Mouse (Mus musculus): ENCODE results near the gene Gm21983.

Gene Gm21983

GRCm38 (mm10) chr7:27184964-27185363 is 4.1 kb upstream of the Gm21983 start:
- DNase-seq, result peak; percentile 49

GRCm38 (mm10) chr7:27182498-27182897 is 1.6 kb upstream of the Gm21983 start:
- no peak for DNase-seq

GRCm38 (mm10) chr7:27180036-27180435 is 850 bp downstream of the Gm21983 start:
- no peak for DNase-seq

- no peak for DNase-seq
These were observed 1.5 kb downstream of the Gm21983 start for GRCm38 (mm10) chr7:27179217-27179918.

- peak; percentile 98 for DNase-seq
These were observed 2.3 kb downstream of the Gm21983 start, which contains the start of gene Rab4b for GRCm38 (mm10) chr7:27178324-27179216. Rab4b (minus strand) TSS chr7:27178896.

GRCm38 (mm10) chr7:27177942-27178323 is 3.0 kb downstream of the Gm21983 start:
- DNase-seq, result no peak

- DNase-seq, result no peak
These were observed 6.0 kb downstream of the Gm21983 start for GRCm38 (mm10) chr7:27174896-27175295.

- no peak for DNase-seq
These were observed 6.4 kb downstream of the Gm21983 start for GRCm38 (mm10) chr7:27174496-27174895.

GRCm38 (mm10) chr7:27170981-27171380 is 9.9 kb downstream of the Gm21983 start:
- DNase-seq, result no peak

- DNase-seq, result no peak
These were observed 12.5 kb downstream of the Gm21983 start for GRCm38 (mm10) chr7:27168371-27168770.

GRCm38 (mm10) chr7:27167475-27168094 is 13.3 kb downstream of the Gm21983 start:
- no peak for DNase-seq

GRCm38 (mm10) chr7:27166614-27167474 is 14.0 kb downstream of the Gm21983 start, which contains the start of gene Egln2:
Egln2 (minus strand) TSS chr7:27166802.
- DNase-seq, result peak; percentile 95

- DNase-seq, result peak; percentile 92
These were observed 14.7 kb downstream of the Gm21983 start for GRCm38 (mm10) chr7:27166229-27166613.

- DNase-seq, result no peak
These were observed 15.2 kb downstream of the Gm21983 start for GRCm38 (mm10) chr7:27165696-27166095.

- DNase-seq, result no peak
These were observed 15.8 kb downstream of the Gm21983 start for GRCm38 (mm10) chr7:27165007-27165655.

- no peak for DNase-seq
These were observed 16.6 kb downstream of the Gm21983 start for GRCm38 (mm10) chr7:27164112-27164947.

GRCm38 (mm10) chr7:27163450-27163805 is 17.5 kb downstream of the Gm21983 start:
- DNase-seq, result no peak

- DNase-seq, result no peak
These were observed 18.0 kb downstream of the Gm21983 start for GRCm38 (mm10) chr7:27162780-27163449.

- no peak for DNase-seq
These were observed 19.1 kb downstream of the Gm21983 start for GRCm38 (mm10) chr7:27161744-27162143.

GRCm38 (mm10) chr7:27160921-27161320 is 20.0 kb downstream of the Gm21983 start:
- DNase-seq, result no peak

All from embryo, embryonic 11 days (tissue).